In genomic region chr2:92388891-92389641, GRCm38 (mm10) we compare ENCODE assay signal across 9 mouse cellular contexts. TPM values are rescaled to one million over a fixed set of nuclear protein-coding genes. Genes with fewer than 3 reads are reported as not detected.
DNase-seq lines count a peak whose midpoint lies in the region; ATAC-seq and TF ChIP-seq lines count a peak whose summit lies in the region.
"Had no signal": no experiment of that assay in that cellular context is flagged by ENCODE, and none has a peak within 500 bp of the region (broad histone marks: within the 10 kb centered on the region; RNA-seq: fewer than 3 reads in every experiment).

No protein-coding gene starts in this region.

- no peaks in the 10 kb centered on the region for H3K9me3 ChIP-seq in forebrain, embryonic 10.5 days
- no peaks in the 10 kb centered on the region for H3K9me3 ChIP-seq in heart, embryonic 14.5 days (ENCODE audit: control insufficient read depth, low read length)
- H3K9me3 ChIP-seq in kidney, postnatal 0 days (replicated peaks; ENCODE audit: low read length), result no peaks in the 10 kb centered on the region
- no peaks in the 10 kb centered on the region for H3K9me3 ChIP-seq in neural tube, embryonic 11.5 days (ENCODE audit: control insufficient read depth, low read length)
- H3K9me3 ChIP-seq: G1E had no signal

- H3K4me1 ChIP-seq in bone marrow macrophage, adult 2 months (ENCODE audit: control insufficient read depth, insufficient read depth, low read length), result no peaks in the 10 kb centered on the region
- H3K4me1 ChIP-seq in forebrain, embryonic 10.5 days, result peaks cover 68% of the 10 kb centered on the region
- peaks cover 14 to 21% of the 10 kb centered on the region in 2 experiments; a peak in 3 of 4 replicates for H3K4me1 ChIP-seq in heart, embryonic 14.5 days (ENCODE audit: control insufficient read depth in 2 of 2, insufficient read depth in 2 of 2, low read length in 2 of 2)
- H3K4me1 ChIP-seq in kidney, postnatal 0 days (replicated peaks; ENCODE audit: insufficient read depth, low read length), result peaks cover 31% of the 10 kb centered on the region
- no peaks in the 10 kb centered on the region for H3K4me1 ChIP-seq in liver, adult 2 months (ENCODE audit: control insufficient read depth, insufficient read depth, low read length)
- H3K4me1 ChIP-seq in neural tube, embryonic 11.5 days (ENCODE audit: control insufficient read depth, insufficient read depth, low read length), result peaks cover 48% of the 10 kb centered on the region

- TF ChIP-seq POLR2A in bone marrow macrophage, adult 2 months (IDR thresholded peaks at IDR 0.05; ENCODE audit: borderline replicate concordance, low read depth, low read length), result no peak
- TF ChIP-seq POLR2A in liver, adult 2 months (IDR thresholded peaks at IDR 0.05; ENCODE audit: extremely low read depth, insufficient read depth, low read length), result no peak

- no peak for TF ChIP-seq CTCF in bone marrow macrophage, adult 2 months (IDR thresholded peaks at IDR 0.05; ENCODE audit: low read depth, low read length)
- TF ChIP-seq CTCF in kidney, postnatal 0 days (IDR thresholded peaks at IDR 0.05; ENCODE audit: low read depth), result no peak; the same call in 1 of the 2 replicates
- no peak for TF ChIP-seq CTCF in liver, adult 2 months (IDR thresholded peaks at IDR 0.05; ENCODE audit: low read depth, low read length)

- H3K9ac ChIP-seq in heart, embryonic 14.5 days (ENCODE audit: low read length), result peak overlapping the region; percentile 71
- peak overlapping the region; percentile 68 for H3K9ac ChIP-seq in kidney, postnatal 0 days (ENCODE audit: low read depth, low read length)
- H3K9ac ChIP-seq in liver, adult 2 months (ENCODE audit: low read depth, low read length), result peak overlapping the region; percentile 44
- peak overlapping the region; percentile 84 for H3K9ac ChIP-seq in neural tube, embryonic 11.5 days (ENCODE audit: low read length)

- peak; percentile 72 for ATAC-seq in heart, embryonic 14.5 days (ENCODE audit: insufficient number of reproducible peaks, insufficient read depth, low FRiP score, low read depth)
- ATAC-seq in kidney, postnatal 0 days (replicated peaks; ENCODE audit: low FRiP score, low read depth), result peak; percentile 92
- peak; percentile 93 for ATAC-seq in neural tube, embryonic 11.5 days (ENCODE audit: insufficient read depth, low FRiP score, low TSS enrichment)

- peak overlapping the region; percentile 38; the same call in 1 of the 2 replicates for H3K4me3 ChIP-seq in bone marrow macrophage, adult 2 months (ENCODE audit: insufficient read depth, low read length)
- H3K4me3 ChIP-seq in forebrain, embryonic 10.5 days, result peak overlapping the region; percentile 90
- H3K4me3 ChIP-seq in heart, embryonic 14.5 days (ENCODE audit: control insufficient read depth in 1 of 2, insufficient read depth in 1 of 2, low read depth in 1 of 2, low read length in 2 of 2), result peak overlapping the region; percentile 61
- peak overlapping the region; percentile 69 for H3K4me3 ChIP-seq in kidney, postnatal 0 days (replicated peaks; ENCODE audit: low read depth, low read length)
- H3K4me3 ChIP-seq in liver, adult 2 months (ENCODE audit: insufficient read depth, low read depth, low read length), result peak overlapping the region; percentile 58
- peak overlapping the region; percentile 70 for H3K4me3 ChIP-seq in neural tube, embryonic 11.5 days (ENCODE audit: low read depth, low read length)

- peaks cover 14% of the 10 kb centered on the region for H3K27me3 ChIP-seq in forebrain, embryonic 10.5 days (ENCODE audit: poor library complexity, severe bottlenecking)
- H3K27me3 ChIP-seq in heart, embryonic 14.5 days (ENCODE audit: control insufficient read depth, insufficient read depth, low read length), result peaks cover 18% of the 10 kb centered on the region
- H3K27me3 ChIP-seq in kidney, postnatal 0 days (ENCODE audit: insufficient read depth, low read length), result no peaks in the 10 kb centered on the region; the same call in 1 of the 2 replicates
- H3K27me3 ChIP-seq in liver, adult 2 months (ENCODE audit: control insufficient read depth, insufficient read depth, low read length), result peaks cover 16% of the 10 kb centered on the region
- no peaks in the 10 kb centered on the region for H3K27me3 ChIP-seq in neural tube, embryonic 11.5 days (ENCODE audit: control insufficient read depth, insufficient read depth, low read length)

- no peaks in the 10 kb centered on the region for H3K79me2 ChIP-seq in liver, adult 2 months (ENCODE audit: control insufficient read depth, insufficient read depth, low read length)

- H3K4me2 ChIP-seq in heart, embryonic 14.5 days (ENCODE audit: low read length), result peak overlapping the region; percentile 84
- H3K4me2 ChIP-seq in kidney, postnatal 0 days (ENCODE audit: low read length), result peak overlapping the region; percentile 90
- H3K4me2 ChIP-seq in neural tube, embryonic 11.5 days (ENCODE audit: low read depth), result peak overlapping the region; percentile 89

- peak; percentile 32 to 34 for DNase-seq in B cell, adult 2 months
- peak; percentile 98 for DNase-seq in forebrain, embryonic 10.5 days (ENCODE audit: extremely low spot score, low spot score)
- DNase-seq in kidney, postnatal 0 days (ENCODE audit: low spot score), result peak; percentile 98
- no peak for DNase-seq in liver, adult 2 months (ENCODE audit: extremely low read depth, low read depth, low spot score)
- peak; percentile 98 for DNase-seq in neural tube, embryonic 11.5 days (ENCODE audit: low spot score)
- peak; percentile 88 for DNase-seq in testis, postnatal 14 days (ENCODE audit: low spot score)

- peaks cover 47% of the 10 kb centered on the region for H3K36me3 ChIP-seq in forebrain, embryonic 10.5 days (replicated peaks)
- peaks cover 4% of the 10 kb centered on the region; the same call in 1 of the 2 replicates for H3K36me3 ChIP-seq in heart, embryonic 14.5 days (ENCODE audit: control insufficient read depth, insufficient read depth, low read length)
- peaks cover 22% of the 10 kb centered on the region; the same call in 1 of the 2 replicates for H3K36me3 ChIP-seq in kidney, postnatal 0 days (ENCODE audit: insufficient read depth, low read length)
- H3K36me3 ChIP-seq in liver, adult 2 months (ENCODE audit: control insufficient read depth, insufficient read depth, low read length), result no peaks in the 10 kb centered on the region
- H3K36me3 ChIP-seq in neural tube, embryonic 11.5 days (ENCODE audit: control insufficient read depth, insufficient read depth, low read length), result peaks cover 14% of the 10 kb centered on the region
- H3K36me3 ChIP-seq: G1E had no signal

- H3K27ac ChIP-seq in bone marrow macrophage, adult 2 months (ENCODE audit: insufficient read depth, low read depth, low read length), result no peak overlapping the region
- H3K27ac ChIP-seq in forebrain, embryonic 10.5 days, result peak overlapping the region; percentile 89
- no peak overlapping the region for H3K27ac ChIP-seq in heart, embryonic 14.5 days (replicated peaks in 1 of 2; ENCODE audit: control insufficient read depth in 1 of 2, insufficient read depth in 1 of 2, low read depth in 2 of 2, low read length in 2 of 2)
- H3K27ac ChIP-seq in kidney, postnatal 0 days, result peak overlapping the region; percentile 79
- H3K27ac ChIP-seq in liver, adult 2 months (replicated peaks; ENCODE audit: insufficient read depth, low read depth, low read length), result no peak overlapping the region
- peak overlapping the region; percentile 67; the same call in 1 of the 2 replicates for H3K27ac ChIP-seq in neural tube, embryonic 11.5 days (ENCODE audit: low read depth, low read length)

- WGBS in forebrain, embryonic 10.5 days, result under 1% methylated on average over 60 of the region's 62 CpGs
- 1% methylated on average over 45 of the region's 62 CpGs for WGBS in heart, embryonic 14.5 days
- under 1% methylated on average over 53 of the region's 62 CpGs for WGBS in kidney, postnatal 0 days
- 6% methylated on average over 62 of the region's 62 CpGs for WGBS in liver, adult 2 months
- under 1% methylated on average over 57 of the region's 62 CpGs for whole genome bisulfite sequencing in neural tube, embryonic 11.5 days

RNA-seq across cellular contexts. Expression of gene 1700029I15Rik, which starts 6.7 kb away (rescaled TPM):
- 1.1 and 1.7 TPM in 2 replicates for polyA plus RNA-seq in bone marrow macrophage, adult 2 months (2012; ENCODE audit: insufficient read depth, insufficient read length, missing spikeins)
- polyA plus RNA-seq in forebrain, embryonic 10.5 days (2016; fragmentation: Nextera tagmentation; extraction: Ambion mirVana), result 3.9 and 4.4 TPM in 2 replicates
- 0.44 and 1.5 TPM in 2 replicates for polyA plus RNA-seq in heart, embryonic 14.5 days (2014; fragmentation: Nextera tagmentation; extraction: Ambion mirVana)
- 1.8 and 2.5 TPM in 2 replicates for polyA plus RNA-seq in kidney, postnatal 0 days (2015; fragmentation: Nextera tagmentation; extraction: Ambion mirVana)
- 1.3 and 2.0 TPM in 2 replicates for total RNA-seq in liver, adult 2 months (2014; rRNA removed)
- 3.3 and 5.6 TPM in 2 replicates for polyA plus RNA-seq in liver, adult 2 months (2012; rRNA removed)
- polyA plus RNA-seq in neural tube, embryonic 11.5 days (2014; fragmentation: Nextera tagmentation; extraction: Ambion mirVana), result 1.0 and 3.1 TPM in 2 replicates

RNA-seq across cellular contexts. Expression of gene Mapk8ip1, which starts 12.0 kb away (rescaled TPM):
- polyA plus RNA-seq in bone marrow macrophage, adult 2 months (2012; ENCODE audit: insufficient read depth, insufficient read length, missing spikeins), result 0.25 TPM in 1 of 2 replicates, not detected in the other
- 47.0 and 48.1 TPM in 2 replicates for polyA plus RNA-seq in forebrain, embryonic 10.5 days (2016; fragmentation: Nextera tagmentation; extraction: Ambion mirVana)
- polyA plus RNA-seq in heart, embryonic 14.5 days (2014; fragmentation: Nextera tagmentation; extraction: Ambion mirVana), result 1.9 and 2.9 TPM in 2 replicates
- polyA plus RNA-seq in kidney, postnatal 0 days (2015; fragmentation: Nextera tagmentation; extraction: Ambion mirVana), result 25.9 and 28.2 TPM in 2 replicates
- 0.65 and 1.0 TPM in 2 replicates for total RNA-seq in liver, adult 2 months (2014; rRNA removed)
- 1.3 and 1.6 TPM in 2 replicates for polyA plus RNA-seq in liver, adult 2 months (2012; rRNA removed)
- 39.1 and 44.2 TPM in 2 replicates for polyA plus RNA-seq in neural tube, embryonic 11.5 days (2014; fragmentation: Nextera tagmentation; extraction: Ambion mirVana)

RNA-seq across cellular contexts. Expression of gene Large2, which starts 14.4 kb away (rescaled TPM):
- polyA plus RNA-seq in bone marrow macrophage, adult 2 months (2012; ENCODE audit: insufficient read depth, insufficient read length, missing spikeins), result not detected in 2 replicates
- polyA plus RNA-seq in forebrain, embryonic 10.5 days (2016; fragmentation: Nextera tagmentation; extraction: Ambion mirVana), result 31.9 and 33.5 TPM in 2 replicates
- polyA plus RNA-seq in heart, embryonic 14.5 days (2014; fragmentation: Nextera tagmentation; extraction: Ambion mirVana), result 0.73 and 1.2 TPM in 2 replicates
- 30.6 and 34.3 TPM in 2 replicates for polyA plus RNA-seq in kidney, postnatal 0 days (2015; fragmentation: Nextera tagmentation; extraction: Ambion mirVana)
- total RNA-seq in liver, adult 2 months (2014; rRNA removed), result 0.37 and 0.74 TPM in 2 replicates
- 0.88 and 1.7 TPM in 2 replicates for polyA plus RNA-seq in liver, adult 2 months (2012; rRNA removed)
- polyA plus RNA-seq in neural tube, embryonic 11.5 days (2014; fragmentation: Nextera tagmentation; extraction: Ambion mirVana), result 3.0 and 4.9 TPM in 2 replicates
- polyA plus RNA-seq: G1E had no signal

RNA-seq across cellular contexts. Expression of gene Pex16, which starts 14.6 kb away (rescaled TPM):
- polyA plus RNA-seq in bone marrow macrophage, adult 2 months (2012; ENCODE audit: insufficient read depth, insufficient read length, missing spikeins), result 14.3 and 17.7 TPM in 2 replicates
- polyA plus RNA-seq in forebrain, embryonic 10.5 days (2016; fragmentation: Nextera tagmentation; extraction: Ambion mirVana), result 23.8 and 24.6 TPM in 2 replicates
- 15.3 and 19.7 TPM in 2 replicates for polyA plus RNA-seq in heart, embryonic 14.5 days (2014; fragmentation: Nextera tagmentation; extraction: Ambion mirVana)
- polyA plus RNA-seq in kidney, postnatal 0 days (2015; fragmentation: Nextera tagmentation; extraction: Ambion mirVana), result 34.3 and 36.8 TPM in 2 replicates
- total RNA-seq in liver, adult 2 months (2014; rRNA removed), result 95.5 and 97.7 TPM in 2 replicates
- 164 and 196 TPM in 2 replicates for polyA plus RNA-seq in liver, adult 2 months (2012; rRNA removed)
- polyA plus RNA-seq in neural tube, embryonic 11.5 days (2014; fragmentation: Nextera tagmentation; extraction: Ambion mirVana), result 21.5 and 22.4 TPM in 2 replicates

RNA-seq across cellular contexts. Expression of gene Cry2, which starts 44.8 kb away (rescaled TPM):
- polyA plus RNA-seq in bone marrow macrophage, adult 2 months (2012; ENCODE audit: insufficient read depth, insufficient read length, missing spikeins), result 5.4 and 5.8 TPM in 2 replicates
- polyA plus RNA-seq in forebrain, embryonic 10.5 days (2016; fragmentation: Nextera tagmentation; extraction: Ambion mirVana), result 25.5 and 27.3 TPM in 2 replicates
- polyA plus RNA-seq in heart, embryonic 14.5 days (2014; fragmentation: Nextera tagmentation; extraction: Ambion mirVana), result 15.6 and 17.8 TPM in 2 replicates
- 10.1 and 12.8 TPM in 2 replicates for polyA plus RNA-seq in kidney, postnatal 0 days (2015; fragmentation: Nextera tagmentation; extraction: Ambion mirVana)
- total RNA-seq in liver, adult 2 months (2014; rRNA removed), result 20.5 and 22.4 TPM in 2 replicates
- polyA plus RNA-seq in liver, adult 2 months (2012; rRNA removed), result 17.1 and 21.9 TPM in 2 replicates
- polyA plus RNA-seq in neural tube, embryonic 11.5 days (2014; fragmentation: Nextera tagmentation; extraction: Ambion mirVana), result 21.4 and 22.3 TPM in 2 replicates

Comparison
In these comparisons a context has a peak if more than half of its experiments do, and no peak if none do; other contexts are left out.
1. H3K27ac ChIP-seq: peak in forebrain, embryonic 10.5 days (single experiment), kidney, postnatal 0 days (single experiment) and neural tube, embryonic 11.5 days (single experiment); none in bone marrow macrophage, adult 2 months (single experiment), heart, embryonic 14.5 days (0 of 2) and liver, adult 2 months (single experiment).
2. H3K4me3 ChIP-seq: peak in every context shown above with its lines; median percentile 90 in forebrain, embryonic 10.5 days; 70 in neural tube, embryonic 11.5 days; 69 in kidney, postnatal 0 days; 61 in heart, embryonic 14.5 days; 58 in liver, adult 2 months; 38 in bone marrow macrophage, adult 2 months.
3. Peak in every context shown above with its lines, with median percentiles within 50 percentile points of each other: ATAC-seq, H3K4me2 ChIP-seq and H3K9ac ChIP-seq.